Comparison of ENCODE assay signal across 8 mouse cellular contexts in the genomic region with DNA sequence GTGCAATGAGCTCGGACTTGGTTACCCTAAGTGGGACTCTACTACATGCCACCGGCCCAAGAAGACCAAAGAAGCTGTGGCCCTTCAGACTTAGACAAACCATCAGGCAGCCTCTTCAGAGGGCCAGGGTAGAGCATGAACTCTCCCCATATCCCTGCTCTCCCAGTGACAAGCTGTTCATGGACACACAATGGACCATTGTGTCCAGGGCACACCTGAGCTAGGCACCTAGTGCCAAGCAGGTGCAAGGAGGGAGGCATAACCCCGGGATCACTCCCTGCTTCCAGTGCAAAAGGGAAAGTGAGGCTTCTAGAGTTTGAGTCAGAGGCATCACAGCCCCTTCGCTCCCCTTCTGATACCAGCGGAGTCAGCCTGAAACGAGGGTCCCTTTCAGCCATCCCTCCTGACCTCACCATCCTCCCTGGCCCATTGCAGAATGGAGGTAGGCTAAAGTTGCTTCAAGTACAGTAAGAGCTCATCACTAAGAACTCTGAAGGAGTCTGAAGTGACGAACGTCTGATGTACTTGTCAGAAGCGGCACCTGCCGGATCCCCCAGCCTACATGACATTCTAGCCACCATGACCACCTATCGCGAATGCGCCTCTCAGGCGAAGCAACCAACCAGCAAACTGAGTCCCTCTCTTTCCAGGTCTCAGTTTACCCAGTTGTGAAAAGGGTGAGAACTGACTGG. TPM values are rescaled to one million over a fixed set of nuclear protein-coding genes. Genes with fewer than 3 reads are reported as not detected.
DNase-seq lines count a peak whose midpoint lies in the region; ATAC-seq and TF ChIP-seq lines count a peak whose summit lies in the region.

No protein-coding gene starts in this region.

- peak overlapping the region; percentile 79 for H3K27ac ChIP-seq in kidney, postnatal 0 days
- H3K27ac ChIP-seq in brown adipose tissue, adult 24 weeks (replicated peaks; ENCODE audit: low read depth, low read length) = peak overlapping the region; percentile 73
- no peak overlapping the region; the same call in 1 of the 2 replicates for H3K27ac ChIP-seq in hindbrain, embryonic 16.5 days (ENCODE audit: low read depth, low read length)
- H3K27ac ChIP-seq in midbrain, embryonic 16.5 days (ENCODE audit: low read length) = no peak overlapping the region

- no peak for ATAC-seq in kidney, postnatal 0 days (replicated peaks; ENCODE audit: low FRiP score, low read depth)
- no peak for ATAC-seq in hindbrain, embryonic 16.5 days
- no peak for ATAC-seq in midbrain, embryonic 16.5 days

- no peaks in the 10 kb centered on the region for H3K36me3 ChIP-seq in kidney, postnatal 0 days (ENCODE audit: insufficient read depth, low read length)
- H3K36me3 ChIP-seq in hindbrain, embryonic 16.5 days (ENCODE audit: control insufficient read depth, insufficient read depth, low read length) = no peaks in the 10 kb centered on the region
- H3K36me3 ChIP-seq in midbrain, embryonic 16.5 days (ENCODE audit: control insufficient read depth, insufficient read depth, low read length) = no peaks in the 10 kb centered on the region

- H3K9me3 ChIP-seq in kidney, postnatal 0 days (replicated peaks; ENCODE audit: low read length) = no peaks in the 10 kb centered on the region
- no peaks in the 10 kb centered on the region for H3K9me3 ChIP-seq in hindbrain, embryonic 16.5 days (ENCODE audit: control insufficient read depth, low read length)
- no peaks in the 10 kb centered on the region for H3K9me3 ChIP-seq in midbrain, embryonic 16.5 days (replicated peaks; ENCODE audit: control insufficient read depth, low read length, poor library complexity, severe bottlenecking)

- no peaks in the 10 kb centered on the region for H3K27me3 ChIP-seq in kidney, postnatal 0 days (ENCODE audit: insufficient read depth, low read length)
- H3K27me3 ChIP-seq in hindbrain, embryonic 16.5 days (replicated peaks; ENCODE audit: control insufficient read depth, insufficient read depth, low read length) = peaks cover 7% of the 10 kb centered on the region
- peaks cover 2% of the 10 kb centered on the region; the same call in 1 of the 2 replicates for H3K27me3 ChIP-seq in midbrain, embryonic 16.5 days (ENCODE audit: control insufficient read depth, insufficient read depth, low read depth, low read length)

- no peak for TF ChIP-seq CTCF in kidney, postnatal 0 days (IDR thresholded peaks at IDR 0.05; ENCODE audit: low read depth)

- 21% methylated on average over 14 of the region's 14 CpGs for WGBS in kidney, postnatal 0 days
- WGBS in hindbrain, embryonic 16.5 days = 22% methylated on average over 14 of the region's 14 CpGs
- 20% methylated on average over 14 of the region's 14 CpGs for WGBS in midbrain, embryonic 16.5 days

- H3K4me2 ChIP-seq in kidney, postnatal 0 days (ENCODE audit: low read length) = peak overlapping the region; percentile 90
- peak overlapping the region; percentile 100 for H3K4me2 ChIP-seq in hindbrain, embryonic 16.5 days (ENCODE audit: low read length)
- H3K4me2 ChIP-seq in midbrain, embryonic 16.5 days (ENCODE audit: low read length) = peak overlapping the region; percentile 94

- peaks cover 17% of the 10 kb centered on the region for H3K4me1 ChIP-seq in kidney, postnatal 0 days (replicated peaks; ENCODE audit: insufficient read depth, low read length)
- H3K4me1 ChIP-seq in brown adipose tissue, adult 24 weeks (ENCODE audit: control insufficient read depth, insufficient read depth, insufficient read length, low read length) = peaks cover 11% of the 10 kb centered on the region
- H3K4me1 ChIP-seq in hindbrain, embryonic 16.5 days (ENCODE audit: control insufficient read depth, insufficient read depth, low read depth, low read length) = peaks cover 38% of the 10 kb centered on the region
- peaks cover 52% of the 10 kb centered on the region for H3K4me1 ChIP-seq in midbrain, embryonic 16.5 days (ENCODE audit: control insufficient read depth, insufficient read depth, low read length)

- peak overlapping the region; percentile 63 for H3K4me3 ChIP-seq in kidney, postnatal 0 days (replicated peaks; ENCODE audit: low read depth, low read length)
- H3K4me3 ChIP-seq in brown adipose tissue, adult 24 weeks (ENCODE audit: insufficient read depth, low read depth, low read length) = peak overlapping the region; percentile 75
- peak overlapping the region; percentile 83 for H3K4me3 ChIP-seq in hindbrain, embryonic 16.5 days (ENCODE audit: low read length)
- peak overlapping the region; percentile 75 for H3K4me3 ChIP-seq in midbrain, embryonic 16.5 days (ENCODE audit: low read depth, low read length)

- no peak for DNase-seq in kidney, postnatal 0 days (ENCODE audit: low spot score)
- DNase-seq in kidney, postnatal 10 days = no peak
- DNase-seq in layer of hippocampus, adult 18-20 months (ENCODE audit: low spot score in 2 of 2) = no peak
- DNase-seq in frontal cortex, postnatal 36 days (ENCODE audit: low spot score in 2 of 2) = no peak
- DNase-seq in urinary bladder, postnatal 4 days (ENCODE audit: low spot score in 2 of 2) = no peak

- peak overlapping the region; percentile 60 for H3K9ac ChIP-seq in kidney, postnatal 0 days (ENCODE audit: low read depth, low read length)
- peak overlapping the region; percentile 83 for H3K9ac ChIP-seq in hindbrain, embryonic 16.5 days (ENCODE audit: low read depth, low read length)
- H3K9ac ChIP-seq in midbrain, embryonic 16.5 days (ENCODE audit: low read depth, low read length) = peak overlapping the region; percentile 80

RNA-seq across cellular contexts. Expression of a gene that starts 0.9 kb away (rescaled TPM):
- 2.9 and 3.9 TPM in 2 replicates for polyA plus RNA-seq in kidney, postnatal 0 days (2015; fragmentation: Nextera tagmentation; extraction: Ambion mirVana)
- 2.2 and 4.8 TPM in 2 replicates for polyA plus RNA-seq in brown adipose tissue, adult 24 weeks (2012; ENCODE audit: insufficient read depth, insufficient read length, missing spikeins)
- 3.2 and 4.8 TPM in 2 replicates for polyA plus RNA-seq in hindbrain, embryonic 16.5 days (2015; fragmentation: Nextera tagmentation; extraction: Ambion mirVana)
- 5.2 and 6.1 TPM in 2 replicates for polyA plus RNA-seq in midbrain, embryonic 16.5 days (2015; fragmentation: Nextera tagmentation; extraction: Ambion mirVana)
- total RNA-seq in layer of hippocampus, adult 18-20 months (2021) = 10 to 100 TPM; 13.4 to 18.9 TPM

RNA-seq across cellular contexts. Expression of a gene that starts 3.2 kb away (rescaled TPM):
- polyA plus RNA-seq in kidney, postnatal 0 days (2015; fragmentation: Nextera tagmentation; extraction: Ambion mirVana) = 153 and 154 TPM in 2 replicates
- polyA plus RNA-seq in brown adipose tissue, adult 24 weeks (2012; ENCODE audit: insufficient read depth, insufficient read length, missing spikeins) = 44.7 and 46.2 TPM in 2 replicates
- 88.5 and 101 TPM in 2 replicates for polyA plus RNA-seq in hindbrain, embryonic 16.5 days (2015; fragmentation: Nextera tagmentation; extraction: Ambion mirVana)
- polyA plus RNA-seq in midbrain, embryonic 16.5 days (2015; fragmentation: Nextera tagmentation; extraction: Ambion mirVana) = 93.3 and 103 TPM in 2 replicates
- 10 to 100 TPM; 50.9 to 62.8 TPM for total RNA-seq in layer of hippocampus, adult 18-20 months (2021)

RNA-seq across cellular contexts. Expression of a gene that starts 28.9 kb away (rescaled TPM):
- 42.3 and 45.7 TPM in 2 replicates for polyA plus RNA-seq in kidney, postnatal 0 days (2015; fragmentation: Nextera tagmentation; extraction: Ambion mirVana)
- polyA plus RNA-seq in brown adipose tissue, adult 24 weeks (2012; ENCODE audit: insufficient read depth, insufficient read length, missing spikeins) = 1.7 and 3.0 TPM in 2 replicates
- polyA plus RNA-seq in hindbrain, embryonic 16.5 days (2015; fragmentation: Nextera tagmentation; extraction: Ambion mirVana) = 25.8 and 30.1 TPM in 2 replicates
- polyA plus RNA-seq in midbrain, embryonic 16.5 days (2015; fragmentation: Nextera tagmentation; extraction: Ambion mirVana) = 25.5 and 27.1 TPM in 2 replicates
- total RNA-seq in layer of hippocampus, adult 18-20 months (2021) = 1 to 10 TPM; 2.0 to 3.5 TPM

Comparison
In these comparisons a context has a peak if more than half of its experiments do, and no peak if none do; other contexts are left out.
1. H3K27ac ChIP-seq: peak in kidney, postnatal 0 days (single experiment) and brown adipose tissue, adult 24 weeks (single experiment); none in hindbrain, embryonic 16.5 days (single experiment) and midbrain, embryonic 16.5 days (single experiment).
2. Peak in every context shown above with its lines, with median percentiles within 50 percentile points of each other: H3K4me2 ChIP-seq, H3K4me3 ChIP-seq and H3K9ac ChIP-seq.